Mouse (Mus musculus) heart, embryonic 13.5 days (tissue): ENCODE measurements around the gene Gm10271. TPM values are rescaled to one million over a fixed set of nuclear protein-coding genes. Genes with fewer than 3 reads are reported as not detected.

Experiments
- ATAC-seq: fragments of 200-750 bp; cut with Nextera tagmentation; 2 replicates; pipeline ENCODE4 v1.8.0; 2017; ENCODE audit warnings: moderate TSS enrichment; ENCODE audit not compliant: insufficient number of reproducible peaks, low FRiP score, low TSS enrichment; ENCODE audit errors: extremely low read depth
- H3K27ac ChIP-seq: fragments of 300-500 bp; sonication (generic); replicated peaks from 2 replicates; pipeline ENCODE4 v1.5.1; 2015; ENCODE audit warnings: moderate library complexity, mild to moderate bottlenecking, inconsistent platforms
- H3K27me3 ChIP-seq: fragments of 300-500 bp; sonication (generic); replicated peaks from 2 replicates; pipeline ENCODE4 v1.6.1; 2015; ENCODE audit warnings: mild to moderate bottlenecking, inconsistent platforms
- H3K36me3 ChIP-seq: fragments of 300-500 bp; sonication (generic); 2 replicates; pipeline ENCODE4 v1.6.1; 2015; ENCODE audit warnings: mild to moderate bottlenecking, inconsistent platforms
- H3K4me1 ChIP-seq: fragments of 300-500 bp; sonication (generic); 2 replicates; pipeline ENCODE4 v1.6.1; 2015; ENCODE audit warnings: inconsistent platforms
- H3K4me2 ChIP-seq: fragments of 300-500 bp; sonication (generic); 2 replicates; pipeline ENCODE4 v1.6.1; 2015; ENCODE audit warnings: inconsistent platforms, mild to moderate bottlenecking, moderate library complexity
- H3K4me3 ChIP-seq: fragments of 300-500 bp; sonication (generic); 2 replicates; pipeline ENCODE4 v1.5.1; 2015; ENCODE audit warnings: moderate library complexity, mild to moderate bottlenecking, inconsistent platforms
- H3K9ac ChIP-seq: fragments of 300-500 bp; sonication (generic); 2 replicates; pipeline ENCODE4 v1.6.1; 2015; ENCODE audit warnings: inconsistent platforms, mild to moderate bottlenecking, moderate library complexity
- H3K9me3 ChIP-seq: fragments of 300-500 bp; sonication (generic); 2 replicates; pipeline ENCODE4 v1.6.1; 2016; ENCODE audit warnings: inconsistent platforms
- WGBS: fragments of 180-500 bp; shearing (Covaris S2); methylation state at CpG from one replicate; pipeline ENCODE4 v1.1.7; 2015; ENCODE audit warnings: mixed read lengths; 5-methylcytosine and 5-hydroxymethylcytosine counted together
- polyA plus RNA-seq: library from polyadenylated mRNA; unstranded; fragments of >200 nt; fragmentation: Nextera tagmentation; extraction: Ambion mirVana; gene quantifications from 2 replicates; pipeline ENCODE4 v1.2.1, GENCODE M21; 2015

Gm10271 gene
- polyA plus RNA-seq, 1 experiment from 2014 or later = not detected

- ATAC-seq = no peak
- no peak overlapping the region for H3K27ac ChIP-seq
- WGBS = 63% methylated on average over 2 of the region's 2 CpGs
- H3K4me3 ChIP-seq = no peak overlapping the region
- no peaks in the 10 kb centered on the region for H3K9me3 ChIP-seq
- no peaks in the 10 kb centered on the region for H3K27me3 ChIP-seq
- no peaks in the 10 kb centered on the region for H3K36me3 ChIP-seq
- H3K4me2 ChIP-seq = no peak overlapping the region
- no peak overlapping the region for H3K9ac ChIP-seq
- H3K4me1 ChIP-seq = no peaks in the 10 kb centered on the region
Observed at GRCm38 (mm10) chr10:116977858-116978257, 5.4 kb upstream of the Gm10271 start.

- H3K4me3 ChIP-seq = no peak overlapping the region
- no peaks in the 10 kb centered on the region for H3K27me3 ChIP-seq
- H3K4me1 ChIP-seq = no peaks in the 10 kb centered on the region
- H3K27ac ChIP-seq = no peak overlapping the region
- H3K9me3 ChIP-seq = no peaks in the 10 kb centered on the region
- H3K9ac ChIP-seq = no peak overlapping the region
- WGBS = 38% methylated on average over 4 of the region's 4 CpGs
- ATAC-seq = no peak
- H3K4me2 ChIP-seq = no peak overlapping the region
- no peaks in the 10 kb centered on the region for H3K36me3 ChIP-seq
Observed at GRCm38 (mm10) chr10:116977455-116977854, 5.0 kb upstream of the Gm10271 start.

GRCm38 (mm10) chr10:116968741-116969140, 3.7 kb downstream of the Gm10271 start:
- peaks cover 18% of the 10 kb centered on the region for H3K4me1 ChIP-seq
- 77% methylated on average over 4 of the region's 4 CpGs for WGBS
- H3K27me3 ChIP-seq = no peaks in the 10 kb centered on the region
- ATAC-seq = no peak
- H3K9me3 ChIP-seq = no peaks in the 10 kb centered on the region
- no peak overlapping the region for H3K27ac ChIP-seq
- no peaks in the 10 kb centered on the region for H3K36me3 ChIP-seq
- H3K4me3 ChIP-seq = no peak overlapping the region
- no peak overlapping the region for H3K4me2 ChIP-seq
- H3K9ac ChIP-seq = no peak overlapping the region

- H3K36me3 ChIP-seq = no peaks in the 10 kb centered on the region
- ATAC-seq = no peak
- WGBS = 65% methylated on average over 6 of the region's 6 CpGs
- no peak overlapping the region for H3K27ac ChIP-seq
- no peak overlapping the region for H3K9ac ChIP-seq
- H3K4me2 ChIP-seq = no peak overlapping the region
- H3K4me3 ChIP-seq = no peak overlapping the region
- H3K27me3 ChIP-seq = no peaks in the 10 kb centered on the region
- no peaks in the 10 kb centered on the region; the same call in 1 of the 2 replicates for H3K9me3 ChIP-seq
- H3K4me1 ChIP-seq = peaks cover 18% of the 10 kb centered on the region
Observed at GRCm38 (mm10) chr10:116966065-116966464, 6.3 kb downstream of the Gm10271 start.

GRCm38 (mm10) chr10:116965297-116965696, 7.1 kb downstream of the Gm10271 start:
- no peaks in the 10 kb centered on the region for H3K27me3 ChIP-seq
- ATAC-seq = no peak; the same call in 1 of the 2 replicates
- H3K27ac ChIP-seq = peak overlapping the region; percentile 13; the same call in 1 of the 2 replicates
- H3K9ac ChIP-seq = no peak overlapping the region
- 29% methylated on average over 5 of the region's 5 CpGs for WGBS
- no peak overlapping the region for H3K4me3 ChIP-seq
- no peaks in the 10 kb centered on the region for H3K36me3 ChIP-seq
- no peaks in the 10 kb centered on the region; the same call in 1 of the 2 replicates for H3K9me3 ChIP-seq
- peaks cover 18% of the 10 kb centered on the region for H3K4me1 ChIP-seq
- H3K4me2 ChIP-seq = no peak overlapping the region

DNA sequence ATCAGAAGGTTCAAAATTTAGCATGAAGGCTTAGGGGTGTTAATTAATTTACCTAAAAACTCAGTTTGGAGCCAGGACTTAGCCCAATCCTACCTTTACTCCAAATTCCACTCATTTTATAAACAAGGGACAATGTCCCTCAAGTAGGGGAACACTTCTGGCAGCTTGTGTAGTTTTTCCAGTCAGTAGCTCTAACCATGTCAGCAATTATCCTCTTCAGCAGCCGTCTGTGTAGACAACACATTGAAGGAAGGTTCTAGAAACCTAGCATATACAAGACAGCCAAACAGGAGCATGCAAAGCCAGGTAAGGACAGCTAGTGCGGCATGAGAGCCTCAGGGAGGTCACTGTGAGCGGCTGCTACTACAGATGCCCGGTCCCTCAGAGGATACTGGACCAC, 7.8 kb downstream of the Gm10271 start:
- Histone ChIP-seq H3K9ac (no peak overlapping the region; the same call in 1 of the 2 replicates), H3K4me3 (no peak overlapping the region), H3K27ac (no peak overlapping the region), H3K27me3 (no peaks in the 10 kb centered on the region), H3K36me3 (no peaks in the 10 kb centered on the region), H3K9me3 (no peaks in the 10 kb centered on the region; the same call in 1 of the 2 replicates), H3K4me1 (peaks cover 18% of the 10 kb centered on the region), H3K4me2 (no peak overlapping the region)
- no peak for ATAC-seq
- WGBS = 70% methylated on average over 4 of the region's 4 CpGs

GRCm38 (mm10) chr10:116964084-116964483, 8.3 kb downstream of the Gm10271 start:
- Histone ChIP-seq H3K36me3 (no peaks in the 10 kb centered on the region), H3K27ac (no peak overlapping the region), H3K9me3 (no peaks in the 10 kb centered on the region; the same call in 1 of the 2 replicates), H3K4me3 (no peak overlapping the region), H3K9ac (no peak overlapping the region), H3K4me1 (peaks cover 18% of the 10 kb centered on the region), H3K4me2 (no peak overlapping the region), H3K27me3 (no peaks in the 10 kb centered on the region)
- ATAC-seq = no peak
- WGBS = 77% methylated on average over 11 of the region's 11 CpGs

DNA sequence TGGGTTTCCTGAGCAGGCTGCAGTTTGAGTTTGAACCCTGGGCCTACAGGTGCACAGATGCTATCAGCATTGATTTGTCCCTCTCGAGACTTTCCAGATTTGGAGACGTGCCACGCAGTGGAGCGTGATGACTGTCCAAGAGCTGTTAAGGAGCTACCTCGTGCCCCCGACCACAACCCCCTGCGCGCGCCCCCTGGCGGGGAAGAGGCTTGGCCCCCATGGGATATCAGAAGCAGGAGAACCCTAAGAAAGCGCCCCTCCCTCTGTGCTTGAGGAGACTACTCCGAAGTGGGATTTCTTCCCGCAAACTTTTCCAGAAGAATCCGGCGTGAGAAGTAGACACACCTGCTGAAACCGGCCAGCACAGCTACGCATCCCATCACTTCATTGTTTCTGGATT, 9.6 kb downstream of the Gm10271 start:
- H3K36me3 ChIP-seq = no peaks in the 10 kb centered on the region
- no peak overlapping the region for H3K4me3 ChIP-seq
- ATAC-seq = no peak
- no peak overlapping the region for H3K27ac ChIP-seq
- WGBS = 45% methylated on average over 17 of the region's 17 CpGs
- no peak overlapping the region for H3K9ac ChIP-seq
- no peaks in the 10 kb centered on the region; the same call in 1 of the 2 replicates for H3K9me3 ChIP-seq
- H3K27me3 ChIP-seq = no peaks in the 10 kb centered on the region
- H3K4me2 ChIP-seq = no peak overlapping the region
- H3K4me1 ChIP-seq = peaks cover 18% of the 10 kb centered on the region

GRCm38 (mm10) chr10:116962152-116962551, 10.3 kb downstream of the Gm10271 start:
- Histone ChIP-seq H3K27ac (no peak overlapping the region), H3K4me2 (no peak overlapping the region), H3K9ac (no peak overlapping the region), H3K27me3 (no peaks in the 10 kb centered on the region), H3K36me3 (no peaks in the 10 kb centered on the region), H3K9me3 (no peaks in the 10 kb centered on the region; the same call in 1 of the 2 replicates), H3K4me3 (no peak overlapping the region), H3K4me1 (peaks cover 18% of the 10 kb centered on the region)
- WGBS = 65% methylated on average over 14 of the region's 14 CpGs
- no peak for ATAC-seq

GRCm38 (mm10) chr10:116957867-116958551, 14.4 kb downstream of the Gm10271 start:
- H3K4me3 ChIP-seq = no peak overlapping the region
- WGBS = 46% methylated on average over 5 of the region's 5 CpGs
- H3K27ac ChIP-seq = no peak overlapping the region
- H3K36me3 ChIP-seq = no peaks in the 10 kb centered on the region
- no peak for ATAC-seq
- H3K9ac ChIP-seq = no peak overlapping the region
- H3K9me3 ChIP-seq = peaks cover 3% of the 10 kb centered on the region; the same call in 1 of the 2 replicates
- no peaks in the 10 kb centered on the region for H3K27me3 ChIP-seq
- H3K4me1 ChIP-seq = no peaks in the 10 kb centered on the region
- no peak overlapping the region for H3K4me2 ChIP-seq

- no peak overlapping the region for H3K9ac ChIP-seq
- no peaks in the 10 kb centered on the region for H3K4me1 ChIP-seq
- no peak for ATAC-seq
- no peaks in the 10 kb centered on the region; the same call in 1 of the 2 replicates for H3K36me3 ChIP-seq
- WGBS = 86% methylated on average over 11 of the region's 11 CpGs
- H3K9me3 ChIP-seq = peaks cover 3% of the 10 kb centered on the region; the same call in 1 of the 2 replicates
- H3K4me3 ChIP-seq = no peak overlapping the region
- H3K27ac ChIP-seq = no peak overlapping the region
- H3K4me2 ChIP-seq = no peak overlapping the region
- H3K27me3 ChIP-seq = no peaks in the 10 kb centered on the region
Observed at GRCm38 (mm10) chr10:116956483-116957158, 15.8 kb downstream of the Gm10271 start.
